Mouse (Mus musculus) cortical plate, adult 2 months (tissue): Measurements from ENCODE around the gene Ksr1.

Source experiments
- CTCF ChIP-seq: fragments of 200-500 bp; IDR thresholded peaks from 2 replicates; pipeline ENCODE4 v1.5.1; 2011; ENCODE audit warnings: mild to moderate bottlenecking, control low read depth, low read length; ENCODE audit not compliant: insufficient read depth; ENCODE audit errors: extremely low read depth
- POLR2A ChIP-seq: fragments of 200-500 bp; IDR thresholded peaks from 2 replicates; pipeline ENCODE4 v1.6.1; 2011; ENCODE audit warnings: mild to moderate bottlenecking, low read length, control low read depth; ENCODE audit not compliant: insufficient read depth; ENCODE audit errors: extremely low read depth

DNA sequence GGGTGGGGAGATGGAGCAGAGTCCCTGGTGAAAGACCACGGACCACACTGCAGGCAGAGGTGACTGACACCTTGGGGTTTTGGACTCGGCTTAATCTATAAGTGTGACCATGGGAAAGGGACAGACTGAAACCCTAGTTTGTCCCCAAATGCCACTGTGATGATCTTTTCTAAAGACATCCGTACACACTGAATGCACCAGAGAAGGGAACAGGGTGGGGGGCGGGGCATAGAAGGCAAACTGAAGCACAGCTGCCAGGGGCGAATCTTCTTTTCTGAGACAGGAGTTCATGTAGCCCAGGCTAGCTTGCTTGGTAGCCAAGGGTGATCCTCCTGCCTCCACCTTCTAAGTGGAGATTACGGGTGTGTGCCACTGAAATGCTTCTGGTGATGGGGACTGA is 122.5 kb downstream of the Ksr1 start:
- TF ChIP-seq POLR2A (no peak), CTCF (no peak)
